Mouse (Mus musculus) B cell, adult 2 months (primary cell): Measurements from ENCODE around the gene Ctsq.
"Not testable (repeated sequence)": the region's sequence is repeated elsewhere in the genome, so short reads cannot be mapped to it uniquely, and the experiment has no call there.

Experiments used
- DNase-seq, 2 experiments: peaks; one replicate each; pipeline ENCODE4 v3.0.0; 2022

The Ctsq gene

DNA sequence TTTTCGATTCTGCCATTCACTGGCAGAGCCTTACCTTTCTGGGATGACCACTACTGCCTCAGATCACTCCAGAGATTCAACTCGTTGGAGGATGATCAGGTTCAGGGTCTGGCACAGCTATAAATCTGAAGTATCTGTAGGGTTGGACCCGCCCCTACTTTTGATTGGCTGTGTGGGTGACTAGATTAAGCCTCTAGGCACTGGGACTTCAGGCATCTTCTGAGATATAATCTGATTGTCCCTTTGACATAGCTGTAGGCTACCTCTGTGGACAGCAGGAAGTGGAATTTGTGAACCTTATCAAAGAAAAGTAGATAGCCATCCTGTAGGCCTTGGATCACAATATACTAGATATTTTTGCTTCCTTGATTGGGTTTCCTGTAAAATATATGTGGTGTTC is at the start of gene Ctsq:
Gene Ctsq (minus strand): TSS at position 101 of the 400 bp plus-strand sequence.
- no peak for DNase-seq

DNA sequence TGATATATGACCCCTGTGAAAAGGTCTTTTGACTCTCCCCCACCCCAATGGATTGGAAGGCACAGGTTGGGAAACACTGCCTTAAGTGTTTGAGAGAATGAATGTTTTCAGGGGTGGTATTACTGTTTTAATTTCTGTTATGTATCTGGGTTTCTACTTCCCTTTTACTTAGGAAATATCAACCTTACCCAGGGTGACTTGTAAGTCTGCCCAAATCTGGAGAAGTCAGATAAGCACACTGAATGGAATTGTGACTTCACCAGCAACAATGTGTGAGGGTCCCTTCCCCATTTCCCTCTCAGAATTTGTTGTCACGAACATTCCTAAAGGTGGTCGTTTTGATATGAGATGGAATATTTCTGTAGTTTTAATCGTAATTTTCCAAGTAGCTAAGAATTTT is 17.6 kb downstream of the Ctsq start:
- DNase-seq = no peak

GRCm38 (mm10) chr13:61021844-61022243 is 18.6 kb downstream of the Ctsq start:
- DNase-seq = no peak

- no peak for DNase-seq
Measured at GRCm38 (mm10) chr13:61010171-61010570, 30.3 kb downstream of the Ctsq start.

- DNase-seq = no peak
Measured at GRCm38 (mm10) chr13:61005859-61006258, 34.6 kb downstream of the Ctsq start, which contains the start of gene Ctsj. Ctsj (minus strand) TSS chr13:61005959.

DNA sequence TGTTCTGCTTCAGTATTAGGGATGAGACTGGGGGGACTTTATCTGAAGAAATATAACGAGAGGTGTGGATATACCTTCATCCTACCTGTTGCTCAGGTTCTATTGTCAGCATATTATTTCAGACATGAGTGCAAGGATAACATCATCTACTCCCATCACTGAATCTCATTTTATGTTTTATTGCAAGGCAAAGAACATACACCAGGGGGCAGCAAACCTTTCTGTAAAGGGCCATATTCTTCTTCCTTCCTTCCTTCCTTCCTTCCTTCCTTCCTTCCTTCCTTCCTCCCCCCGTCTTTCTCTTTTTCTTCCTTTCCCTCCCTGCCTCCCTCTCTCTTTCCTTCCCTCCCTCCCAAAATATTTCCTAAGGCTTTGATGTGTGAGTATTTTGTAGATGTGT is 42.8 kb downstream of the Ctsq start:
- DNase-seq = no peak

GRCm38 (mm10) chr13:60986915-60987314 is 53.5 kb downstream of the Ctsq start:
- not testable (repeated sequence) for DNase-seq
